Mouse (Mus musculus) neural tube, embryonic 11.5 days (tissue): ENCODE results near the gene Dnajc12. TPM values are rescaled to one million over a fixed set of nuclear protein-coding genes. Genes with fewer than 3 reads are reported as not detected.
A peak's percentile ranks its signal among the peaks of the same experiment; 100 is the strongest.

Source experiments
- ATAC-seq: fragments of 200-750 bp; cut with Nextera tagmentation; 2 replicates; pipeline ENCODE4 v1.8.0; 2017; ENCODE audit warnings: moderate number of reproducible peaks, mild to moderate bottlenecking, moderate TSS enrichment, moderate library complexity; ENCODE audit not compliant: insufficient read depth, low FRiP score, low TSS enrichment
- DNase-seq: peaks from one replicate; pipeline ENCODE4 v3.0.0-alpha.2; 2015; ENCODE audit warnings: low spot score
- H3K27ac ChIP-seq: fragments of 300-500 bp; sonication (generic); 2 replicates; pipeline ENCODE4 v1.5.1; 2014; ENCODE audit warnings: low read depth, mild to moderate bottlenecking, low read length
- H3K27me3 ChIP-seq: fragments of 300-500 bp; sonication (generic); 2 replicates; pipeline ENCODE4 v1.6.1; 2014; ENCODE audit warnings: mild to moderate bottlenecking, low read length, mixed read lengths; ENCODE audit not compliant: control insufficient read depth, insufficient read depth
- H3K36me3 ChIP-seq: fragments of 300-500 bp; sonication (generic); 2 replicates; pipeline ENCODE4 v1.6.1; 2014; ENCODE audit warnings: mild to moderate bottlenecking, low read length, moderate library complexity, mixed read lengths; ENCODE audit not compliant: control insufficient read depth, insufficient read depth
- H3K4me1 ChIP-seq: fragments of 300-500 bp; sonication (generic); 2 replicates; pipeline ENCODE4 v1.6.1; 2014; ENCODE audit warnings: low read length, mixed read lengths; ENCODE audit not compliant: control insufficient read depth, insufficient read depth
- H3K4me2 ChIP-seq: fragments of 300-500 bp; sonication (generic); 2 replicates; pipeline ENCODE4 v1.6.1; 2014; ENCODE audit warnings: low read depth, mild to moderate bottlenecking, moderate library complexity
- H3K4me3 ChIP-seq: fragments of 300-500 bp; sonication (generic); 2 replicates; pipeline ENCODE4 v1.5.1; 2014; ENCODE audit warnings: low read depth, low read length
- H3K9ac ChIP-seq: fragments of 300-500 bp; sonication (generic); 2 replicates; pipeline ENCODE4 v1.6.1; 2014; ENCODE audit warnings: mild to moderate bottlenecking, low read length
- H3K9me3 ChIP-seq: fragments of 300-500 bp; sonication (generic); 2 replicates; pipeline ENCODE4 v1.6.1; 2016; ENCODE audit warnings: low read length; ENCODE audit not compliant: control insufficient read depth
- WGBS: fragments of 180-500 bp; shearing (Covaris S2); extraction: QIAGEN DNeasy Blood & Tissue Kit; methylation state at CpG from one replicate; pipeline ENCODE4 v1.1.7; 2014; 5-methylcytosine and 5-hydroxymethylcytosine counted together
- polyA plus RNA-seq: library from polyadenylated mRNA; unstranded; fragments of >200 nt; fragmentation: Nextera tagmentation; extraction: Ambion mirVana; gene quantifications from 2 replicates; pipeline ENCODE4 v1.2.1, GENCODE M21; 2014

Gene Dnajc12
- polyA plus RNA-seq, 1 experiment from 2014 or later = 16.0 TPM

DNA sequence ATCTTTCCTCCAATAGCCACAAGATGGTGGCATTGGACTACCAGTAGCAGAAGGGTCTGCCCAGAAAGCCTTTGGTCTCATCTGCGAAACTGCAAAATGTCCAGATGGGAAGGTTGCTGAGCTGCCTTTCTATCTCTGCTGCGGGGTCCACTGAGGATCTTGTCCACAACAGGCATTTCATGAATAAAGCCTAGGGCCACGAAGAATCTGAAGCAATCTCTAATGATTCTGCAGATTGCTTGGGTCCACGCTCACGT is 40.4 kb downstream of the Dnajc12 start:
- no peak for DNase-seq
- Histone ChIP-seq H3K4me3 (no peak overlapping the region), H3K36me3 (no peaks in the 10 kb centered on the region)

GRCm38 (mm10) chr10:63423591-63424474 is 41.6 kb downstream of the Dnajc12 start:
- Histone ChIP-seq H3K9ac (no peak overlapping the region), H3K27me3 (no peaks in the 10 kb centered on the region), H3K4me1 (no peaks in the 10 kb centered on the region), H3K9me3 (no peaks in the 10 kb centered on the region), H3K4me2 (no peak overlapping the region), H3K4me3 (no peak overlapping the region), H3K36me3 (no peaks in the 10 kb centered on the region), H3K27ac (no peak overlapping the region)
- DNase-seq (no peak), ATAC-seq (no peak)
- WGBS = 82% methylated on average over 9 of the region's 9 CpGs

More for the DNA sequence above, 40.4 kb downstream of the Dnajc12 start:
- H3K27me3 ChIP-seq = no peaks in the 10 kb centered on the region
- no peaks in the 10 kb centered on the region for H3K9me3 ChIP-seq
- H3K4me1 ChIP-seq = no peaks in the 10 kb centered on the region
- no peak overlapping the region for H3K4me2 ChIP-seq
- no peak overlapping the region for H3K9ac ChIP-seq
- WGBS = 89% methylated on average over 5 of the region's 5 CpGs
- H3K27ac ChIP-seq = no peak overlapping the region
- no peak for ATAC-seq

DNA sequence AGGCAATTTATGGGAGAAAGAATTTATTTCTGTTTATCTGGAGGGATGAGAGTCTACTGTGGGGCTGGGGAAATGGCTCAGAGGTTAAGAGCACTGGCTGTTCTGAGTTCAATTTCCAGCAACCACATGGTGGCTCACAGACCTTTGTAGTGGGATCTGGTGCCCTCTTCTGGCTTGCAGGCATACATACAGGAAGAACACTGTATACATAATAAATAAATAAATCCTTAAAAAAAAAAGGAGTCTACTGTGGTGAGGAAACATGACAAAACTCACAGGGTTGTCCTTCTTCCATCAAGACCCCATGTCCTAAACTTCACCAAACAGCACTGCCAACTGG is 42.2 kb downstream of the Dnajc12 start:
- ATAC-seq (no peak), DNase-seq (no peak)
- no peaks in the 10 kb centered on the region for H3K9me3 ChIP-seq
- no peaks in the 10 kb centered on the region for H3K27me3 ChIP-seq
- no peak overlapping the region for H3K4me2 ChIP-seq
- no peaks in the 10 kb centered on the region for H3K36me3 ChIP-seq
- H3K9ac ChIP-seq = no peak overlapping the region
- no peak overlapping the region for H3K4me3 ChIP-seq
- no peaks in the 10 kb centered on the region for H3K4me1 ChIP-seq
- H3K27ac ChIP-seq = no peak overlapping the region

GRCm38 (mm10) chr10:63427146-63427545 is 44.9 kb downstream of the Dnajc12 start:
- Histone ChIP-seq H3K9me3 (no peaks in the 10 kb centered on the region), H3K27ac (no peak overlapping the region), H3K4me1 (no peaks in the 10 kb centered on the region), H3K9ac (no peak overlapping the region), H3K4me3 (no peak overlapping the region), H3K4me2 (no peak overlapping the region), H3K27me3 (no peaks in the 10 kb centered on the region), H3K36me3 (no peaks in the 10 kb centered on the region)
- ATAC-seq (no peak), DNase-seq (no peak)
- 85% methylated on average over 8 of the region's 8 CpGs for WGBS

- no peaks in the 10 kb centered on the region for H3K9me3 ChIP-seq
- H3K9ac ChIP-seq = peak overlapping the region; percentile 43
- ATAC-seq = no peak
- peak overlapping the region; percentile 77 for H3K4me3 ChIP-seq
- H3K4me2 ChIP-seq = peak overlapping the region; percentile 51
- no peak overlapping the region for H3K27ac ChIP-seq
- H3K27me3 ChIP-seq = no peaks in the 10 kb centered on the region
- 27% methylated on average over 19 of the region's 19 CpGs for WGBS
- H3K4me1 ChIP-seq = no peaks in the 10 kb centered on the region
- no peaks in the 10 kb centered on the region for H3K36me3 ChIP-seq
- DNase-seq = peak; percentile 46
These were observed 46.2 kb downstream of the Dnajc12 start for GRCm38 (mm10) chr10:63428243-63429022.

GRCm38 (mm10) chr10:63429023-63429340 is 46.7 kb downstream of the Dnajc12 start:
- H3K9me3 ChIP-seq = no peaks in the 10 kb centered on the region
- H3K4me1 ChIP-seq = no peaks in the 10 kb centered on the region
- no peaks in the 10 kb centered on the region for H3K36me3 ChIP-seq
- 4% methylated on average over 11 of the region's 11 CpGs for WGBS
- no peaks in the 10 kb centered on the region for H3K27me3 ChIP-seq
- no peak overlapping the region for H3K27ac ChIP-seq
- H3K9ac ChIP-seq = peak overlapping the region; percentile 43
- ATAC-seq (no peak), DNase-seq (no peak)
- peak overlapping the region; percentile 51 for H3K4me2 ChIP-seq
- peak overlapping the region; percentile 77 for H3K4me3 ChIP-seq

- H3K27me3 ChIP-seq = no peaks in the 10 kb centered on the region
- H3K27ac ChIP-seq = peak overlapping the region; percentile 64; the same call in 1 of the 2 replicates
- ATAC-seq (peak; percentile 92), DNase-seq (peak; percentile 99)
- H3K4me2 ChIP-seq = peak overlapping the region; percentile 51
- no peaks in the 10 kb centered on the region for H3K9me3 ChIP-seq
- H3K36me3 ChIP-seq = no peaks in the 10 kb centered on the region
- WGBS = 0% methylated on average over 34 of the region's 34 CpGs
- peak overlapping the region; percentile 76 for H3K9ac ChIP-seq
- no peaks in the 10 kb centered on the region for H3K4me1 ChIP-seq
- peak overlapping the region; percentile 77 for H3K4me3 ChIP-seq
These were observed 47.1 kb downstream of the Dnajc12 start for GRCm38 (mm10) chr10:63429380-63429779.

- Histone ChIP-seq H3K4me1 (no peaks in the 10 kb centered on the region), H3K27me3 (no peaks in the 10 kb centered on the region), H3K4me3 (peak within 1 kb of the TSS; percentile 77), H3K36me3 (no peaks in the 10 kb centered on the region), H3K9me3 (no peaks in the 10 kb centered on the region), H3K9ac (peak within 1 kb of the TSS; percentile 76), H3K27ac (peak within 1 kb of the TSS; percentile 64; the same call in 1 of the 2 replicates), H3K4me2 (peak within 1 kb of the TSS; percentile 51)
- WGBS = 0% methylated on average over 52 of the region's 55 CpGs
- ATAC-seq = peak; percentile 96
- DNase-seq = peak; percentile 94
These were observed 47.6 kb downstream of the Dnajc12 start, which contains the start of gene Ctnna3 for GRCm38 (mm10) chr10:63429785-63430305. Gene Ctnna3 (plus strand): TSS chr10:63430098.
